Mouse (Mus musculus): ENCODE measurements around the gene Trh.

DNA sequence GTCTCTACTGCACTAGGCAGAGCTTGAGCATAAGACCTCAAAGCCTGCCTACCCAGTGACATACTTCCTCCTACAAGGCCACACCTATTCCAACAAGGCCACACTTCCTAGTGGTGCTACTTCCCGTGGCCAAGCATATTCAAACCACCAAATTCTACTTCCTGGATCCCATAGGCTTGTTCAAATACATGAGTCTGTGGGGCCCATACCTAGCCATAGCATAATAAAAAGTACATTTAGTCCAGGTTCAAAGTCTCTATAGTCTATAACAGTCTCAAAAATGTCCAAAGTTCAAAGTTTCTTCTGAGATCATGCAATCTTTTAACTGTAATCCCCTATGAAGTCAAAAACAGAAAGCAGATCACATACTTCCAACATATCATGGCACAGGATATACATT, 32.7 kb upstream of the Trh start:
- TF ChIP-seq NRF1 (IDR thresholded peaks at IDR 0.05; ENCODE audit: insufficient read depth, low read depth, low read length, poor library complexity, severe bottlenecking) = no peak
- no peak for TF ChIP-seq CTCF (IDR thresholded peaks at IDR 0.05 in 2 of 3, conservative IDR thresholded peaks at IDR 0.05 in 1 of 3; ENCODE audit: control insufficient read depth in 1 of 3, insufficient read depth in 1 of 3, low read depth in 2 of 3, low read length in 3 of 3, poor library complexity in 1 of 3, severe bottlenecking in 1 of 3)
- no peak for TF ChIP-seq ZNF384 (IDR thresholded peaks at IDR 0.05; ENCODE audit: low read depth, low read length)
- TF ChIP-seq ETS1 (IDR thresholded peaks at IDR 0.05; ENCODE audit: low read depth, low read length) = no peak
- no peak for TF ChIP-seq HCFC1 (IDR thresholded peaks at IDR 0.05; ENCODE audit: low read depth, low read length)
- no peak for TF ChIP-seq KAT2A (conservative IDR thresholded peaks at IDR 0.05; ENCODE audit: low read depth, low read length)
- no peak for TF ChIP-seq POLR2A (IDR thresholded peaks at IDR 0.05; ENCODE audit: control insufficient read depth in 1 of 2, insufficient read depth in 1 of 2, low read depth in 1 of 2, low read length in 2 of 2, poor library complexity in 1 of 2)
- no peak for TF ChIP-seq TAL1 (IDR thresholded peaks at IDR 0.05; ENCODE audit: low read length)
- TF ChIP-seq MAX (IDR thresholded peaks at IDR 0.05; ENCODE audit: low read length) = no peak
- no peak for TF ChIP-seq GATA1 (IDR thresholded peaks at IDR 0.05; ENCODE audit: low read depth, low read length)
